Mouse (Mus musculus) kidney, adult 2 months (tissue): ENCODE data around the gene Gatad1. TPM values are rescaled to one million over a fixed set of nuclear protein-coding genes. Genes with fewer than 3 reads are reported as not detected.

Experiments
- DNase-seq: peaks from one replicate; pipeline ENCODE4 v3.0.0; 2021
- H3K27ac ChIP-seq: fragments of 200-500 bp; 2 replicates; pipeline ENCODE4 v1.5.1; 2012; ENCODE audit warnings: low read depth, low read length, control low read depth, inconsistent platforms; ENCODE audit not compliant: insufficient read depth
- H3K27me3 ChIP-seq: fragments of 200-500 bp; replicated peaks from 2 replicates; pipeline ENCODE4 v1.6.1; 2012; ENCODE audit warnings: mild to moderate bottlenecking, moderate library complexity, low read length, inconsistent platforms; ENCODE audit not compliant: control insufficient read depth, insufficient read depth
- H3K36me3 ChIP-seq: fragments of 200-500 bp; 2 replicates; pipeline ENCODE4 v1.6.1; 2012; ENCODE audit warnings: mild to moderate bottlenecking, moderate library complexity, low read length, inconsistent platforms; ENCODE audit not compliant: control insufficient read depth, insufficient read depth
- H3K4me1 ChIP-seq: fragments of 200-500 bp; 2 replicates; pipeline ENCODE4 v1.6.1; 2011; ENCODE audit warnings: low read length; ENCODE audit not compliant: control insufficient read depth, insufficient read depth
- H3K4me3 ChIP-seq: fragments of 200-500 bp; 2 replicates; pipeline ENCODE4 v1.5.1; 2011; ENCODE audit warnings: mild to moderate bottlenecking, low read depth, low read length, control low read depth; ENCODE audit not compliant: insufficient read depth
- CTCF ChIP-seq: fragments of 200-500 bp; conservative IDR thresholded peaks from 2 replicates; pipeline ENCODE4 v1.5.1; 2011; ENCODE audit warnings: low read depth, mild to moderate bottlenecking, control low read depth, low read length, moderate library complexity, mixed read lengths; ENCODE audit not compliant: insufficient read depth, insufficient read length
- POLR2A ChIP-seq: fragments of 200-500 bp; IDR thresholded peaks from one replicate; pipeline ENCODE4 v1.6.1; 2011; ENCODE audit warnings: low read depth, low read length, control low read depth
- WGBS: fragments of 180-500 bp; shearing (Covaris S2); methylation state at CpG from one replicate; pipeline ENCODE4 v1.1.7; 2018; 5-methylcytosine and 5-hydroxymethylcytosine counted together
- polyA plus RNA-seq: library from polyadenylated mRNA; depleted of rRNA; stranded (reverse); fragments of >200 nt; gene quantifications from 2 replicates; pipeline ENCODE4 v1.2.3, GENCODE M21; 2012; rRNA removed

Gatad1 gene
- polyA plus RNA-seq, 1 experiment, result 93.0 TPM

DNA sequence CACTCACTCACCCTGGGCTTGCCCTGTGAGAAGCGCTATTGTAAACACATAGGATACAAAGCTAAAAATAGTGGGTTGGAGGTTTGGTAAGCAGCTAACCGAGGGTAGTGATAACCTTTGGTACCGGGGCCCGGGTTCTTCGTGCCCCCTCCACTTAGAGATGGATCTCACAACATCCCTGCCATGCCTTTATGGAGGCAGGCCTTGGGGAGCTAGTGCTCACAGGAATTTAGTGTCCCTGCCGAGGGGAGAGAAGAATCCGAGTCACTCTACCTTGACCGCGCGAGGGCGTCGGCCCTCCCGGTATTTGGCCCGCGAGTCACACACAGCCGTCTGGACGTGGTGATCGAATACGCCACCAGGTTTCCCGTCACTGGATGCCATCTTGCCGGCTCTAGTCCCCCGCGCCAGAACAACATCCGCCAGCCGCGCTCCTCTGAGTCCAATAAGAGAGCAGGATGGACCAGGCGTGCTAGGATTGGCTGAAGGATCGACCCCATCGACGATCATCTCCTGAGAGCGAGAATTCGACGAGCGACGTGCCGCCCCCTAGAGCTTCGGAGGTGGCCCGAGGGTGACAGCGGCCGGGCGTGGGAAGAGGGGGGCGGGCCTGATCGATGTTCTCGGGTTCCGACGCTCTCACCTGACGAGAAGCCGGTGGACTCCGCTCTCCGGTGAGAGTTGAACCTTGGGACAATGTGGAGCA is 61.1 kb downstream of the Gatad1 start, which contains the start of gene Pex1:
Gene Pex1, plus strand, starts transcription at position 374 of the 706 bp plus-strand sequence.
- Histone ChIP-seq H3K4me1 (0 out of 2 replicates have a peak, but pooled peaks cover 6% of the 10 kb centered on the region), H3K27me3 (no peaks in the 10 kb centered on the region), H3K4me3 (peak within 1 kb of the TSS; percentile 86), H3K27ac (peak within 1 kb of the TSS; percentile 84), H3K36me3 (no peaks in the 10 kb centered on the region)
- TF ChIP-seq POLR2A (no peak), CTCF (peak; percentile 45)
- under 1% methylated on average over 50 of the region's 50 CpGs for WGBS
- peak; percentile 98 for DNase-seq

Other genes with a start within 250 kb of the Gatad1 start
- gene Fam133b, start 113.4 kb downstream of the Gatad1 start, polyA plus RNA-seq, result 7.1 and 8.1 TPM in 2 replicates
- gene 1700109H08Rik, start 85.6 kb downstream of the Gatad1 start, polyA plus RNA-seq, result 1.5 and 1.7 TPM in 2 replicates
- 10.8 and 11.1 TPM in 2 replicates for gene Pex1, start 61.1 kb downstream of the Gatad1 start, polyA plus RNA-seq
- gene Rbm48, start 60.6 kb downstream of the Gatad1 start, polyA plus RNA-seq, result 4.3 TPM in 2 replicates
- gene Tmbim7, start 6.0 kb downstream of the Gatad1 start, polyA plus RNA-seq, result not detected in 2 replicates
- 21.9 and 22.3 TPM in 2 replicates for gene Ankib1, start 145.7 kb upstream of the Gatad1 start, polyA plus RNA-seq
- gene Krit1, start 146.0 kb upstream of the Gatad1 start, polyA plus RNA-seq, result 6.9 and 8.3 TPM in 2 replicates
- gene Lrrd1, start 188.0 kb upstream of the Gatad1 start, polyA plus RNA-seq, result 0.11 and 0.20 TPM in 2 replicates
- 1.0 and 1.1 TPM in 2 replicates for gene Mterf1a, start 236.7 kb upstream of the Gatad1 start, polyA plus RNA-seq